Mouse (Mus musculus): ENCODE results near the gene Fads3. TPM values are rescaled to one million over a fixed set of nuclear protein-coding genes. Genes with fewer than 3 reads are reported as not detected.

Fads3 gene
- polyA plus RNA-seq, 1 experiment from 2014 or later = 64.1 TPM

GRCm38 (mm10) chr19:10055783-10056660 is 14.7 kb downstream of the Fads3 start:
- H3K36me3 ChIP-seq = peaks cover 66% of the 10 kb centered on the region
- ATAC-seq (ENCODE audit: borderline replicate concordance, extremely low read depth, low FRiP score, low TSS enrichment) = no peak
- H3K27me3 ChIP-seq = no peaks in the 10 kb centered on the region
- H3K4me2 ChIP-seq = no peak overlapping the region
- whole genome bisulfite sequencing = 79% methylated on average over 22 of the region's 22 CpGs
- peaks cover 68% of the 10 kb centered on the region for H3K4me1 ChIP-seq
- H3K9ac ChIP-seq = no peak overlapping the region
- no peak overlapping the region for H3K4me3 ChIP-seq
- no peaks in the 10 kb centered on the region for H3K9me3 ChIP-seq
- peak overlapping the region; percentile 81 for H3K27ac ChIP-seq

DNA sequence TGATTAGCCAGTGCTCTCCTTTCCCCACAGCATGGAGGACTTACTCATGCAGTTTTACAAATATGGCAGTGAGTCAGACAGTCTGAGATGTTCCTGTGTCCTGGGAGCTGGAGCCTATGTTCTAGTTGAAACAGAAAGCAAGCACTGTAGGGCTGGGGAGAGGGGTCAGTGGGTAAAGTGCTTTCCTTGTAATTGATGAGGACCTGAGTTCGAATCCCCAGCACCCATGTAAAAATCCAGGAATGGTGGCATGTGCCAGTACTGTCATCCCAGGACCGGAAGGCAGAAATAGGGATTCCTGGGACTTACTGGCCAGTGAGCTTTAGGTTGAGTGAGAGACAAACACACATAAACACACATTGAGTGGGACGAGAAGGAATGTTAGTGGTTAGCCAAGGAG is 15.3 kb downstream of the Fads3 start:
- Histone ChIP-seq H3K36me3 (peaks cover 68% of the 10 kb centered on the region), H3K9ac (no peak overlapping the region), H3K27ac (peak overlapping the region; percentile 81), H3K9me3 (no peaks in the 10 kb centered on the region), H3K4me1 (peaks cover 72% of the 10 kb centered on the region), H3K4me3 (no peak overlapping the region), H3K4me2 (no peak overlapping the region), H3K27me3 (no peaks in the 10 kb centered on the region)
- WGBS = 76% methylated on average over 3 of the region's 3 CpGs
- ATAC-seq (ENCODE audit: borderline replicate concordance, extremely low read depth, low FRiP score, low TSS enrichment) = no peak

DNA sequence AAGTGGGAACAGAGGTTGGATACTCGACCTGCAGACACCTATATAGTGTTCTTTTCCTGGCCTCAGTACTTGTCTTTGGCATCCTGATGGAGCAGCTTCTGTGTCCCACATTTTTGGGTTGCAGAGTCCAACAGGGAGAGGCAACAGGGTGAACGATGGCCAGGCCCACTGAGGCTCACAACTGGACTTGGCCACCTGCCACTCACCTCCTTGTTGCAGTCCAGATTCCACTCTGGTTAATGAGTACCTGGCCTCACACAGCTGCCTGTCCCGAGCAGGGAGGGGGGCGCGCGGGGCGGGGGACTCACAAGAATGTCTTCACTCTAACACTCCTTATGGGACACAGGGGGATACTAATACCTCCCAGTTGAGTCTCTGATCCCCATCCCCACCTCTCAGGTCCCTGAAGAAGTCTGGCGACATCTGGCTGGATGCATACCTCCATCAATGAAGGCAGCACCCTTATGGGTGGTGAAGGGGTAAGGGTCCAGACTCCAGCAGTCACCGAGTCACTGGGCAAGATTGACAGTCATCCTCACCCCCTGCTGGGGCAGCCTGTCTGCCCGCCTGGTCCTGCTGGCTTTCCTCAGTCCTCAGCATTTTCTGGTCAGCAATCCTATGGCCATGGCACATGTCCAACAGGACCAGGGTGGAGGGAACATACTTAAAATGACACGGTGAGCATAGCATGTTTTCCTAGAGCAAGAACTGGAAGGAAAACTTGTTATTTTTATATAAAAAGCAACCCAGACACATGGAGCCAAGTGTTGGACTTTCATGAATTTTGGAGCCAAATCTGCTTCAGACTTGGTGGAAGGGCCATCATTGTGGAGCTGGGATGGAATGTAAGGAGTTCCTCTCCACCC is 16.4 kb downstream of the Fads3 start:
- no peak overlapping the region for H3K4me2 ChIP-seq
- 47% methylated on average over 11 of the region's 11 CpGs for WGBS
- ATAC-seq (ENCODE audit: borderline replicate concordance, extremely low read depth, low FRiP score, low TSS enrichment) = no peak

GRCm38 (mm10) chr19:10058352-10058825 is 17.0 kb downstream of the Fads3 start:
- Histone ChIP-seq H3K4me2 (no peak overlapping the region), H3K9ac (no peak overlapping the region), H3K4me3 (no peak overlapping the region), H3K27me3 (no peaks in the 10 kb centered on the region), H3K9me3 (no peaks in the 10 kb centered on the region), H3K36me3 (peaks cover 67% of the 10 kb centered on the region), H3K27ac (peak overlapping the region; percentile 81; the same call in 1 of the 2 replicates), H3K4me1 (peaks cover 72% of the 10 kb centered on the region)
- no peak for ATAC-seq (ENCODE audit: borderline replicate concordance, extremely low read depth, low FRiP score, low TSS enrichment)
- 73% methylated on average over 1 of the region's 1 CpGs for WGBS

More for the DNA sequence above, 16.4 kb downstream of the Fads3 start:
- Histone ChIP-seq H3K27me3 (no peaks in the 10 kb centered on the region), H3K36me3 (peaks cover 74% of the 10 kb centered on the region), H3K4me3 (no peak overlapping the region), H3K9ac (no peak overlapping the region), H3K9me3 (no peaks in the 10 kb centered on the region), H3K27ac (peak overlapping the region; percentile 81), H3K4me1 (peaks cover 72% of the 10 kb centered on the region)

DNA sequence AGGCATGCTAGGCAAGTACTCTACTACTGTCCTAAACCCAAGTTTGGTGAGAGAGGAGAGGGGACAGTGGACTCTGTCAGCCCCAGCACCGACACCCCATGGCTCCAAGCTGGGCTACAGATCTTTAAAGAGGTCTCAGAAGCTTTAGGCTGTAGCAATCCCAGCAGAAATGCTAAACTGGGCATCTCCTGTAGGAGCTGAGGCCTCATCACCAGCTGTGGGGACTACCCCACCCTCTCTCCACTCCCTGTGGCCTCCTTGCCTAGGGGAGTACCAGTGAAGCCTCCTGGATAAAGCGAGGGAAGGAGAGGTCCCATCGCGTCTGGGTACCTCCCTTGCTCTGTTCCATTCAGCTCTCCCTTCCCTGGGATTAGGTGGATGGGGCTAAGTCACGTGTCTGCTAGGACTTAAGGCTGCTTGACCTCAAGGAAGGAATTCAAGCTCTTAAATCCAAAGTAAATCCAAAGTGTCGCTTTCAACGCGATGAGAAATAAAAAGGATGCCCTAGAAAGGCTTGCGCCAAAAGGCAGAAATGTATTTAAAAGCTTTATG is 17.6 kb downstream of the Fads3 start:
- peaks cover 73% of the 10 kb centered on the region for H3K4me1 ChIP-seq
- H3K27ac ChIP-seq = peak overlapping the region; percentile 81
- peaks cover 62% of the 10 kb centered on the region for H3K36me3 ChIP-seq
- H3K4me3 ChIP-seq = no peak overlapping the region
- ATAC-seq (ENCODE audit: borderline replicate concordance, extremely low read depth, low FRiP score, low TSS enrichment) = no peak
- no peaks in the 10 kb centered on the region for H3K9me3 ChIP-seq
- H3K4me2 ChIP-seq = no peak overlapping the region
- 59% methylated on average over 9 of the region's 9 CpGs for WGBS
- no peaks in the 10 kb centered on the region for H3K27me3 ChIP-seq
- H3K9ac ChIP-seq = no peak overlapping the region

DNA sequence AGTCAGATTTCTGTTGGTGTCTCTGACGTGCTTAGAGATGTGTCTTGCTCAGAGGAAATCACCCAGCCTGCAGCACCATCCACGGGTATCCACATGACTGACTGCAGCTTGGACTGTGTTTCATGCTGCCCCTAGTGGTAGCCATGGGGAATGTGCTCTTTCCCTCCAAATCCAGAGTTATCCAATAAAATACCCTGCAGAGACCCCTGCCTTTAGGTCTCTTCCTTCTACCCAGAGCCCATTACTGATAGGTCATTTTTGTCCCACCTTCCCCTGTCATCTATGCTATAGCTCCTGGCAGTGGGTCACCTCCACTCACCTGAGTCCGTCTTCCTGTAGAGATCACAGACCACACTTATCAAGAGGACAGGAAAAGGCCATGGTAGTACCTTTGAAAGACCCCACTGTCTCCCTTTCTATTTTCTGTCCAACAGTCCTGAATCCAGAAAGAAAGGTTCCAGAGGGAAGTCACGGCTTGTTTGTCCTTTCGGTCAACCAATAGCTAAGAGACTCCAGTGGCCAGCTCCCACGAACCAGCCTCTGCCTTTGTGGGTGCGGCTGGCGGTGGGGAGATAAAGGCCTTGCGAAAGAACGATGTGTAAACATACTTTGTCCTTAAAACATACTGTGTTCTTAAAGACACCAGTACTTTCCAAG is 18.7 kb downstream of the Fads3 start:
- no peak overlapping the region for H3K4me3 ChIP-seq
- H3K27me3 ChIP-seq = no peaks in the 10 kb centered on the region
- peak; percentile 46; the same call in 1 of the 2 replicates for ATAC-seq (ENCODE audit: borderline replicate concordance, extremely low read depth, low FRiP score, low TSS enrichment)
- H3K27ac ChIP-seq = peak overlapping the region; percentile 81
- no peaks in the 10 kb centered on the region for H3K9me3 ChIP-seq
- H3K9ac ChIP-seq = no peak overlapping the region
- WGBS = 11% methylated on average over 10 of the region's 10 CpGs
- H3K4me1 ChIP-seq = peaks cover 70% of the 10 kb centered on the region
- peaks cover 60% of the 10 kb centered on the region for H3K36me3 ChIP-seq
- H3K4me2 ChIP-seq = peak overlapping the region; percentile 26

- Histone ChIP-seq H3K4me1 (peaks cover 60% of the 10 kb centered on the region), H3K9me3 (no peaks in the 10 kb centered on the region), H3K27me3 (no peaks in the 10 kb centered on the region), H3K9ac (no peak overlapping the region), H3K36me3 (peaks cover 59% of the 10 kb centered on the region), H3K4me3 (no peak overlapping the region), H3K4me2 (no peak overlapping the region), H3K27ac (peak overlapping the region; percentile 81)
- WGBS = 33% methylated on average over 8 of the region's 8 CpGs
- ATAC-seq (ENCODE audit: borderline replicate concordance, extremely low read depth, low FRiP score, low TSS enrichment) = no peak
These were observed 19.6 kb downstream of the Fads3 start for GRCm38 (mm10) chr19:10060783-10061590.

GRCm38 (mm10) chr19:10061624-10062023 is 20.3 kb downstream of the Fads3 start:
- H3K9ac ChIP-seq = no peak overlapping the region
- ATAC-seq (ENCODE audit: borderline replicate concordance, extremely low read depth, low FRiP score, low TSS enrichment) = no peak
- H3K27ac ChIP-seq = peak overlapping the region; percentile 8; the same call in 1 of the 2 replicates
- H3K4me3 ChIP-seq = no peak overlapping the region
- no peak overlapping the region for H3K4me2 ChIP-seq
- no peaks in the 10 kb centered on the region for H3K9me3 ChIP-seq
- no peaks in the 10 kb centered on the region for H3K27me3 ChIP-seq
- H3K4me1 ChIP-seq = peaks cover 55% of the 10 kb centered on the region
- H3K36me3 ChIP-seq = peaks cover 59% of the 10 kb centered on the region
- WGBS = 91% methylated on average over 2 of the region's 2 CpGs

DNA sequence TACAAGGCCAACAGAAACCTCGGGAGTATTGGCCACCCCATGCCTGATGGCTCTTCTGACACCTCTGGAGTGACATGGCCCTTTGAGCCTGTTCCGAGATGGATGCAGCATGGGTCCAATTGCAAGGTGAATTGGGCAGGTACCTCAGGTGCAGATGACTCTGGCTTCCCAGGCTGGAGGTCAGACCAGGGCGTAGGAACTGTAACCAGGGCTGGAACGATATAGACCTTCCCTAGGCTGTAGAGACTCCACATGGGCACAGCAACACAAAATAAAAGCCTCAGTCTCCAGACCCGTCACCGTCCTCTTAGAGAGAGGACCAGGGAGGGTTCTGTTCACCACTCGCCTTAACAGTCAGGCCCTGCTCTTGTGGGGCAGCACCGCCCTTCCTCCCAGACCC is 20.9 kb downstream of the Fads3 start:
- 90% methylated on average over 8 of the region's 8 CpGs for WGBS
- ATAC-seq (ENCODE audit: borderline replicate concordance, extremely low read depth, low FRiP score, low TSS enrichment) = no peak

DNA sequence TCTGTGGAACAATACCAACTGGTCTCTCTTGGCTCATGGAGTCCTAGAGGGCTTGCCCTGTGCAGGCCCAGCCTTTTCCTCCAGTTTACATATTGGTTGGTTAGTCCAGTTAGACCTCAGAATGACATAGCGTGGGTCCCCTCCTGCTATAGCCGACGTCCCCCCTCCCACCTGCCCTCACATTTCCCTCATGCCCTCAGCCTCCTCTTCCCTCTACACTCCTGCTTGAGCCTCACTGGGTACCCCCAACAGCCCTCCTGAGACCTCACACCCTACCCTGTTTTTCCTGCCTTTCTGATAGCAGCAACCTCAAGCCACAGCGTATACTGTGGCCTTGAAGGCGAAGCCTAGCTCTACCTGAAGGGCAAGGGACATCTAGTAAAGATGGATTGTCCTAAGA is 21.5 kb downstream of the Fads3 start:
- Histone ChIP-seq H3K27me3 (no peaks in the 10 kb centered on the region), H3K9ac (no peak overlapping the region), H3K36me3 (peaks cover 59% of the 10 kb centered on the region), H3K4me2 (no peak overlapping the region), H3K4me1 (peaks cover 43% of the 10 kb centered on the region), H3K27ac (no peak overlapping the region), H3K9me3 (no peaks in the 10 kb centered on the region), H3K4me3 (no peak overlapping the region)
- ATAC-seq (ENCODE audit: borderline replicate concordance, extremely low read depth, low FRiP score, low TSS enrichment) = no peak
- WGBS = 91% methylated on average over 5 of the region's 5 CpGs

More for the DNA sequence above, 20.9 kb downstream of the Fads3 start:
- Histone ChIP-seq H3K36me3 (peaks cover 60% of the 10 kb centered on the region), H3K27me3 (no peaks in the 10 kb centered on the region), H3K27ac (peak overlapping the region; percentile 8; the same call in 1 of the 2 replicates), H3K4me2 (no peak overlapping the region), H3K4me1 (peaks cover 48% of the 10 kb centered on the region), H3K4me3 (no peak overlapping the region), H3K9ac (no peak overlapping the region), H3K9me3 (no peaks in the 10 kb centered on the region)
